Mouse (Mus musculus): ENCODE measurements at regions not wholly inside any gene's neighbourhood (a gene's known extent, or its start where the extent isn't known, plus 50 kb on each side); places are given as distances from the start of the nearest gene placed in this dataset.

DNA sequence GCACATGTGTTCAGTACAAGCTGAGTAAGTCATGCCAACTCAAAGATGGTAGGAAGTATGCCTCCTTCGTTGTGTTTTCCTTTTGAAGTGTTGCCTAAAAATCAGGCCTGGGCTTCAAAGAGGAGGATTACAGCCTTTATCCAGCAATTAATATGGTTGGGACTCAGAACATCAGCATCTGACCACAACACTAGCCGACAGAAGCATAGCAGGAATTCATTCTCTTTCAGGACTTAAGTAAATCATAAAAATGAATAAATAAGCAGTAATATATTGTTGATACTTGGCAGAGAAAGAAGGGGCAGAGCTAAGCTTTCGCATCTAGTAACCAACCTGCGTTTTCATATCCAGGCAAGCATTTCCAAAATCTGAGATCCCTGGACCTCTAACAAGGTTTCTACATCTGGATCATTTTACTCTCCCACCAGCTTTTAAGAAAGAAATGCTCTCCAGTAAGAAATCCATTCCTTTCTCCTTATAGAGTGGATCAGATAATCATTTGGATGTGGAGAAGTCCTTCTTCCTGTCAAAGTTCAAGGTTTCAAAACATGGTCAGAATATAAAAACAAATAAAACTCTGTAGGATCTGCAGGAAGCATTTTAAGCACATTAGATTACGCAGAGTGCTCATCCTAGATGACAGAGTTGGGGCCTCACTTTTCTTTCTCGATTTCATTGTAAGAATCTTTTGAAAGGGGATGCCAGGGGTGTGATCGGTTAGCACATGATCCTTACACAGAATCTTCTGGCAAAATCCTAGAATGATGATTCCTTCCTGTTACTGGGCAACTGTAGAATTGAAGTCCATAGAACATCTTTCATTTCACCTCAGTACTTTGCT lies 230.6 kb upstream of the Zic4 start:
- DNase-seq (ENCODE audit: extremely low read depth, insufficient read length, low spot score), result no peak

GRCm38 (mm10) chr9:91132531-91132930 lies 229.7 kb upstream of the Zic4 start:
- DNase-seq (ENCODE audit: extremely low read depth, insufficient read length, low spot score), result no peak

- DNase-seq (ENCODE audit: extremely low read depth, insufficient read length, low spot score), result no peak
Measured at GRCm38 (mm10) chr9:91133256-91133920, 228.8 kb upstream of the Zic4 start.

DNA sequence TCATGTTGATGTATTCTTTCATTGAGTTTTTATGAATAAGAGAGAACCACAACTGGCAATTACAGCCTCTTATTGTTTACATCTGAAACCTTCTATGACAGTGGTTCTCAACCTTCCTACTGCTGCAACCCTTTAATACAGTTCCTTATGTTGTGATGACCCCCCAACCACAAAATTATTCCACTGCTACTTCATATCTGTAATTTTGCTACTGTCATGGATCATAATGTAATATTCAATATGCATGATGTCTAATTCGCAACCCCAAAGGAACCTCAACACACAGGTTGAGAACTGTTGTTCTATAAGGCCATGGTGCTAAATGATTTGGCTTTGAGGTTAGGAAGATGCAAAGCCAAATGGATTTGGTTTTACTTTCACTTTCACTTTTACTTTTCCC lies 227.9 kb upstream of the Zic4 start:
- DNase-seq (ENCODE audit: extremely low read depth, insufficient read length, low spot score), result no peak

DNA sequence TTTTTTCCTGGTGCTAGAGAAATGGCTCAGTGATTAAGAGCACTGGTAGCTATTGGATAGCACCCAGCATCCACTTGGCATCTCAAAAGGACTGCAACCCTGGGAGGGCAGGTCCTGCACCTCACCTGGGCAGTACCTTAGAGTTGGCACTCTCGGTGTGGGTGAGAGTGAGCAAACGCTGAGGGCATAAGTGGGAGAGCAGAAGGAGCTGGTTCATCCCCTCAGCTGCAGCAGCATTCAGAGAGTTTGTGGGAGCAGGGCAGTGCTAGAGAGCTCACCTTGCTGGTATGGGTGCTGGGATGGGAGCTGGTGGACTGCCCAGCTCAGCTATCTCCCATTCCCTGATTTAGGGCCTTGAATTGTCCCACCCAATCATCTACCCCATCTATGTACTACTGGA lies 227.1 kb upstream of the Zic4 start:
- no peak for DNase-seq (ENCODE audit: extremely low read depth, insufficient read length, low spot score)

DNA sequence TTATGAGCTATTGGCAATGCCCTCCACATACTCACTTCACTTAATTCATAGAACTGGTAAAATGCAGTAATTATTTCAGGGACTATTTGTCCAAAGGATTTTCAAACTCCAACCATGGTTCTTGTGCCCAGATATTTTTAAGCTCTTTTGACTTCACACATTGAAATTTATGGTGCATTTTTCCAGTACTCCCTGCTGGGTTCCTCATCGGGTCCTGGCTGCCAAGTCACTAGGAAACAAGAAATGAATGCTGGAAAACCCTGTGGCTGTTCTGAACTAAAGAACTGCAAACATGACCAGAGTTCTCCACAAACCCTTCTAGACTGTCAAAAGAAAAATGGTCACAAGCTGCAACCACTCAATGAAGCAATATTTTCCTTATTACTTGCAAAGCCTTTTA lies 221.6 kb upstream of the Zic4 start:
- DNase-seq (ENCODE audit: extremely low read depth, insufficient read length, low spot score), result no peak

DNA sequence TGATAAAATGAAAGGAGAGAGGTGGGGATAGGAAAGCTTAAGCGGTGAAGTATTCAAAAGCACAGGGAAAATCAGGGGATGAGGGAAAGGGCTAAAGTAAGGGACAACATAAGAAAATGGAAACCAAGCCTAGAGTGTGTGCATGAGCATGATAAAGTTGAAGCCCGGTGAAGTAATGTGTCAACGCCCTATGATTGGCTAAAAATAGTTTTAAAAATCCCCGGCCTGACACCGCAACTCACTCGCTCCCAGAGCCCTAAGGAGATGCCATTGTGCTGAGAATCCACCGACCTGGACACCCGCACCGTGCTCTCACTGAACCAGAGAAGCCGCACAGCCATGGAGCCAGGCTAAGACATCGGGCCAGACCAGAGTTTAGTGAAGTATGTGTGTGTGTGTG lies 210.3 kb upstream of the Zic4 start:
- no peak for DNase-seq (ENCODE audit: extremely low read depth, insufficient read length, low spot score)

- DNase-seq (ENCODE audit: extremely low read depth, insufficient read length, low spot score), result no peak
Measured at GRCm38 (mm10) chr9:91159311-91159710, 202.9 kb upstream of the Zic4 start.

- DNase-seq (ENCODE audit: extremely low read depth, insufficient read length, low spot score), result peak; percentile 6
Measured at GRCm38 (mm10) chr9:91167871-91168270, 194.3 kb upstream of the Zic4 start.

DNA sequence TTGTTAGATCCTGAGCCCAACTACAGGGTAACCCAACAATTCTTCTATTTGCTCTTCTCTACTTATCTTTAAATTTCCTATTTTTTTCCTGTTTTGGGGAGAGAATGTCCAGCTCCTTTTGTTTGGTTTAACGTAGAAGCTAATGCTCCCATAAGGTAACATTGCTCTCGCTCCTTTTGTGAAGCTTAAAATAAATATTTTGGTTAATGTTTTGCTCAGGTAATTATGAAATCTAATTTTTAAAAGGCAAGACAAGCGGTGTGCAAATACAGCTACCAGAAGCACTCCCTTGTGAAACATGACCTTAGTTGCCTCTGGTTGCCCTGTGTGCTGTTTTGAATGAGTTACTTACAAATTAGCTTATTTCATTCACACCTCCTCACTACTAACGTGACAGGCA lies 169.0 kb upstream of the Zic4 start:
- no peak for DNase-seq (ENCODE audit: extremely low read depth, insufficient read length, low spot score)

DNA sequence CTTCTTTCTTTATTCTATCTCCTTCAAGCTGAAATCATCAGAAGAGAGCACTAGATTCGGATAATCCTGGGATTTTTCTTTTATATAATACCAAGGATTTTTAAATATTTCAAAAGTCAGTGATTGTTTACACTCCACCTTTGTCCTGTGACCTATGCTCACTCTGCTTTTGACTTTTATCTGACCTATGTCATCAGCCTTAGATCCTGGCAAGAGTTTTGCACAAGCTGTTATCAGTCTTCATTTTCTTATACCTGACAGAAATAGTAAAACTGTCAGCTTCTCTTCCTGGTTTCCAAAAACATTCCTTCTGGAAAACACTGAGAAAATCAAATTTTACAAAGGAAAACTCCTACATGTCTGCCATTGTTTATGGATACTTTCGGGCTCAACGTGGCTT lies 168.3 kb upstream of the Zic4 start:
- DNase-seq (ENCODE audit: extremely low read depth, insufficient read length, low spot score), result no peak

GRCm38 (mm10) chr9:91207281-91207680 lies 154.9 kb upstream of the Zic4 start:
- no peak for DNase-seq (ENCODE audit: extremely low read depth, insufficient read length, low spot score)

DNA sequence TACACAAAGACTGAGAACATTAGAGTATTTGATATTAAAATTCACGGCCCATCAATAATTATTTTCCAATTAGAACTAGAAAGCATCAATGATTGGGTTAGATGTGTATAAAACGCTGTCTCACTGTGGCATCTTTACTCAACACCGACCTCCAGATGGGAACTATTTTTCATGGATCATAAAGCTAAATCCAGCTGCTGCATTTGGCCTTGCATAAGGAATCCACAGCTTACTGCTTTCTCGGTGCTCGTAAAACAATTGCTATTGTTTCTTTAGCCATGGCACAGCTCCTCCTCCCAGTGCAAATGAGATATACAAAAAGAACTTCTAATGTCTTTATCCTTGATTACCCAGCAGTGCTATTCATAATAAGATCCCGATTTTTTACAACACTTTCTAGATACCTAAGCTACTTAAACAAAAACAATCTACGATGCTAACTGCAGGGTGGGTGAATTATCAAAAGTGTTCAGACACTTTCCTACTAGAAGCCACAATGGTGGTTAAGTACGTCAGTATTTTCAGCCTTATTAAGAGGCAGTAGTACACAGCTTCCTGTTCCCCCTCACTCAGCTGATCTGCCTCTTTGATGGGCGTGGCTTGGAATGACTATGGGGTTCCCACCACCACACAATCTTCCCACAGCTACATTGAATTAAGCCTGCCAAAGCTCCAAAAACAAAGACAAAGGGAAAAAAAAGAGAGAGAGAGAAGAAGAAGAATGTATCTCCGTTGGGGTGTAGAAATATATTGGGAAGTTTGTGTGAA lies 134.4 kb upstream of the Zic4 start:
- DNase-seq (ENCODE audit: extremely low read depth, insufficient read length, low spot score), result no peak

- no peak for DNase-seq (ENCODE audit: extremely low read depth, insufficient read length, low spot score)
Measured at GRCm38 (mm10) chr9:91228525-91228924, 133.7 kb upstream of the Zic4 start.

GRCm38 (mm10) chr9:91253886-91254285 lies 108.3 kb upstream of the Zic4 start:
- DNase-seq (ENCODE audit: extremely low read depth, insufficient read length, low spot score), result no peak

DNA sequence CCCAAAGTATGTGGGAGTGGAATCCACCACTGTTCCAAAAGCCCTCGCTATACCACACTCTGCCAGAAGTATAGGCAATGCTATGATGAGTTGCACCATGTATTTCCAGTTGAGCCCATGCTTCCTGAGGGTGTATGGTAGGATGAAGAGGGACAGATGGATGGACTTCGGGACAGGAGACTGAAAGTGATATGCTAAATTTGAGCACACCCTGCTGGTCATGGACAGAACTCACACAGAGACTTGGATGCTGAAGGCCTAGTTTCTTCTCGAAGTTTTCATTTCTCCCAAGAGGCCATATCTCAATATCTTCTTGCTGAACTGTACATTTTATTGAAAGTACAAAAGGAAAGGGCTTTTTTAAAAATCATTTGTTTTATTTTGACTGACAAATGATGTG lies 70.9 kb upstream of the Zic4 start:
- no peak for DNase-seq (ENCODE audit: extremely low read depth, insufficient read length, low spot score)

Measured in 3134 (cell line).